Mouse (Mus musculus): ENCODE measurements around the gene Gm45717.

Gene Gm45717

GRCm38 (mm10) chr7:140902036-140902875 is 53.5 kb downstream of the Gm45717 start:
- peak in 1 of 2 experiments; percentile 33 for DNase-seq

- no peak for DNase-seq
Measured at GRCm38 (mm10) chr7:140900220-140900619, 55.5 kb downstream of the Gm45717 start, which contains the start of gene Cox8b. TSS of gene Cox8b (minus strand) at chr7:140900446.
